Mouse (Mus musculus): Measurements from ENCODE around the gene Zfp668.
"Not testable (repeated sequence)": the region's sequence is repeated elsewhere in the genome, so short reads cannot be mapped to it uniquely, and the experiment has no call there.

Gene Zfp668

DNA sequence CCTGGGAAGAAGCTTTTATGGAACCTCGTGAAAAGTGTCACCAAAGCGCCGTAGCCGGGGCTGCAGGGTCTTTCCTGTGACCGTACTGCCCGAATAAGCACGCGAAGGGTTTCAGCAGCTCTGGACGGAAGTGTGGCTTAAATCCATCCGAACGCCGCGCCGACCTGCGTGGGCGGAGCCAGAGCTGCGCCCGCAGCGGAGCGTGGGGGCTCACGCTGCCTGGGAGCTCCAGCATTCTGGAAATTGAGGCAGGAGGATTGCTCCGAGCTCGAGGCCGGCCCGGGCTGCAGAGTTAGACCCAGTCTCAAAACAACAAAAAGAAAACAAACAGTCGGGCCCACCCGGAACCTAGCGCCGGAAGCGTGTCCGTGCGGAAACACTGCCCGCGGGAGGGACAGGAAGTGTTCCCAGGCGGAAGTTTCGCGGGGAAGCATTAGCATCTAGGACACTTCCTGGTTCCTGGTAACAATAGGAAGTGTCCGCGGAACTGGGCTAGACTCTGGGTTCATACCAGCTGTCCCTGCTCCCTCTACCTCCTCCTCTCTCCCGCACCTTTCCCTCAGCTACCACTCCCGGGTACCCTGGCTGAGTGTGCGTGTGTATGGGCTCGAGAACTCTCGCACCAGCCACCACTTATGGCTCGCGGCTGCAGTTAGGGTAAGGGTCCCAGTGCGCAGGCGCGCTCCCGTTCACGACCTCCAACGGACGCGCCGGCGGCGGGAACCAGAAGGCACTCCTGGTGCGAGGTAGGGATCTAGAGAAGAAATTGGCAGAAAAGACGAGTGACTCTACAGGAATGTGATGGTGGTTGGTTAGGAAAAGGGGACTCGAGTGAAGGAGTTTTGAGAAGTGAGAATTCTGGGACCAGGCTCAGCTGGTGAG lies at the start of gene Zfp668:
TSS of gene Zfp668 (minus strand) at position 362 of the 882 bp plus-strand sequence.
- DNase-seq (ENCODE audit: low spot score) = peak; percentile 59

DNA sequence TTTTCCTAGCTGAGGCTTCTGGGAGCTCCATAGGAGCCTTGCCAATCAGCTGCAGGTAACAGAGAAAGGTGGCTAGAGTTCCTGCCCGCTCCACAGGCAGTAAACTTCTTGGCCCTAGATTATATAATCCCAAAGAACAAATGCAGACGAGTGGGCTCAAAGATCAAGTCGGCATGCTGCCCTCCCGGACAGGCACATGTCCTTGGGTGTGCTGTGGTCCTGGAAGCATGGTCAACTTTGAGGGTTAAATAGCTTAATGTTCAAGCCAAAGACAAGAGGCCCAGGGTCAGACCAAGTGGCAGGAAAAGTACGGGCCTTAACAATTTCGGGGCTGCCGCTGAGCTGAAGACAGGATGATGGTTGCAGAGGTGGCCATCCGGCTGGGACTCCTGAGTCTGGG lies 49.4 kb upstream of the Zfp668 start:
- no peak for DNase-seq (ENCODE audit: low spot score)

DNA sequence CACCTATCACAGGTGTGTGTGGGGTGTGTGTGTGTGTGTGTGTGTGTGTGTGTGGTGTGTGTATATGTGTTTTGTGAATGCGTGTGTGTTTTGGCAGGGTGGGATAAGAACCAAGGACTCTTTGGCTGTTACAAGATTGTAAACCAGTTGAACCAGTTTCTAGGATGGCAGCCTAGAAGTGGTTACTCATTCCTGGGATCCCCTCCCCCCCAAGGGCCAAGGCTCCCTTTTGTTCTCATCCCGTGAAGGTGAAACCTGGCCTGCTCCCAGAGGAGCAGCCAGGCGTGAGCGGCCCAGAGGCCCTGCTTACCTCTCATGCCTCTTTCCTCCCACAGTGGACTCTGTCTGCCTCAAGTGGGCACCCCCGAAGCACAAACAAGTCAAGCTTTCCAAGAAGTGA lies 48.6 kb upstream of the Zfp668 start:
- no peak for DNase-seq (ENCODE audit: low spot score)

DNA sequence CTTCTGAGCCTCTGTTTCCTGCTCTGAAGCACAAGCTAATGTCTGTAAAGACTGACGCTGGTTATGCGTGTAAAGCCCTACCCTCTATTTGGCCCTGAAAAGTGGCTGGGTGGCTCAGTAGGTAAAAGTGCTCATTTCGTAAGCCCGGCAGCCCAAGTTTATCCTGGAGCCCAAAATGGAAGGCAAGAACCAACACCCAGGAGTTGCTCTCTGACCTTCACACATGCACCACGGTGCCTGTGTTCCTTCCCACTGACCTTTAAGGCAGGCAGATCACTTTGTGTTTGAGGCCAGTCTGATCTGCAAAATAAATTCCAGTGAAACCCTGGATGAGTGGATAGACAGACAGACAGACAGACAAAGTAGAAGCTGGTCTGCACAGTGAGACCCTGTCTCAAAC lies 47.1 kb upstream of the Zfp668 start:
- DNase-seq (ENCODE audit: low spot score) = no peak

- DNase-seq (ENCODE audit: low spot score) = no peak
Observed at GRCm38 (mm10) chr7:127922451-127923275, 46.0 kb upstream of the Zfp668 start.

DNA sequence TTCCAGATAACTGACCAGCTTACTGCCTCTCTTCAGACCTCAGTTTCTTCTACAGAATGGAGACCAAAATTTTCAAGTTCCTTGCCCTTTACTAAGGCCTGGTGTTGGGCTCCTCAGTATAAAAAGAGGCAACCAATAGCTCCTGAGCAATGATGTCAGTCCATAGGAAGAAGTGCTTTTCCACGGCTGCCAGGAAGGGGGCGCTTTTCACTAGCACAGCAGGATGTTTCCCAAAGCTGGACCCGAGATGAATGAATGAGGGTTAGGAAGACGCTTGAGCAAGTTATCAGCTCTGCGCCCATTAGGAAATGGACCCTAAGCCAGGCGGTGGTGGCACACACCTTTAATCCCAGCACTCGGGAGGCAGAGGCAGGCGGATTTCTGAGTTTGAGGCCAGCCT lies 44.9 kb upstream of the Zfp668 start:
- no peak for DNase-seq (ENCODE audit: low spot score)

DNA sequence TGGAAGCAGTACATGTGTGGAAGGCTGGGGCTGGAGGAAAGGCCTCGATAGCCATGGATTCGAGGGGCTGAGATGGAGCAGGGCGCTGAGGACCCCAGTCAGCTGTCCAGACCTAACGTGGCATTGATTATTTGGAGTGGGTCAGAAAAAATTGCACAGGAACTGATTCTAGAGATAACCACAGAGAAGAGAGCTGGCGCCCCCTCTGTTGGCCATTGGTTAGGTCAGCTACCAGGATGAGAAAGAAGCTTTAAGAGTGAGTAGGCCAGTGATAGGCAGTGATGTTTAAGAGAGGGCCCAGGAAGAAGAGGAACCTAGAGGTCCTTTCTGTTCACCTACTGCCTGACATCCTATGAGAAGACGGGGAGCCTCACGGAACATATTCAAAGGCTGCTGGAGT lies 42.7 kb upstream of the Zfp668 start:
- DNase-seq (ENCODE audit: low spot score) = no peak

- no peak for DNase-seq (ENCODE audit: low spot score)
Observed at GRCm38 (mm10) chr7:127918203-127918602, 41.6 kb upstream of the Zfp668 start.

GRCm38 (mm10) chr7:127915293-127915692 lies 38.7 kb upstream of the Zfp668 start:
- no peak for DNase-seq (ENCODE audit: low spot score)

- DNase-seq (ENCODE audit: low spot score) = no peak
Observed at GRCm38 (mm10) chr7:127912938-127913337, 36.3 kb upstream of the Zfp668 start.

- peak; percentile 47 for DNase-seq (ENCODE audit: low spot score)
Observed at GRCm38 (mm10) chr7:127912190-127912871, 35.7 kb upstream of the Zfp668 start, which contains the start of gene Kat8. TSS of gene Kat8 (plus strand) at chr7:127912516.

- no peak for DNase-seq (ENCODE audit: low spot score)
Observed at GRCm38 (mm10) chr7:127908656-127909055, 32.0 kb upstream of the Zfp668 start.

- no peak for DNase-seq (ENCODE audit: low spot score)
Observed at GRCm38 (mm10) chr7:127907939-127908338, 31.3 kb upstream of the Zfp668 start.

- DNase-seq (ENCODE audit: low spot score) = peak; percentile 33
Observed at GRCm38 (mm10) chr7:127903971-127904796, 27.6 kb upstream of the Zfp668 start, which contains the start of gene Bckdk. TSS of gene Bckdk (plus strand) at chr7:127904082.

- no peak for DNase-seq (ENCODE audit: low spot score)
Observed at GRCm38 (mm10) chr7:127901772-127902171, 25.1 kb upstream of the Zfp668 start.

DNA sequence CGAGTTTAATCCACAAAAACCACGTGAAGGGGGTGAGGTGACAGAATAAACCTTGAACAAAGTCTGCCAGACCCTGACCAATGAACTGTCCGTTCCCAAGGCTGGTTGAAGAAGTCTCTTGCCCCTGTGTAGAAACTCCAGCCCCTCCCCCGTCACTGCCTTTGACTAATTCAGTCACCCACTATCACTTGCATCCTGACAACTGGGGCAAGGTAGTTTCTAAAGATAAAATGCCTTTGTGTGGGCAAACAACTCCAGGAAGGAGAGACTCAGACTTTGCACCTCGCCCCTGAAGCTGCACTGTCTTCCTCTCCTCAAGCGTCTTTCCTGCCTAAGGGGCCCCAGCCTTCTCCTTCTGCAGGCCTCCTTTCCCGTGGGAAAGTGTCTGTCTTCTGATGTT lies 23.4 kb upstream of the Zfp668 start:
- DNase-seq (ENCODE audit: low spot score) = no peak

DNA sequence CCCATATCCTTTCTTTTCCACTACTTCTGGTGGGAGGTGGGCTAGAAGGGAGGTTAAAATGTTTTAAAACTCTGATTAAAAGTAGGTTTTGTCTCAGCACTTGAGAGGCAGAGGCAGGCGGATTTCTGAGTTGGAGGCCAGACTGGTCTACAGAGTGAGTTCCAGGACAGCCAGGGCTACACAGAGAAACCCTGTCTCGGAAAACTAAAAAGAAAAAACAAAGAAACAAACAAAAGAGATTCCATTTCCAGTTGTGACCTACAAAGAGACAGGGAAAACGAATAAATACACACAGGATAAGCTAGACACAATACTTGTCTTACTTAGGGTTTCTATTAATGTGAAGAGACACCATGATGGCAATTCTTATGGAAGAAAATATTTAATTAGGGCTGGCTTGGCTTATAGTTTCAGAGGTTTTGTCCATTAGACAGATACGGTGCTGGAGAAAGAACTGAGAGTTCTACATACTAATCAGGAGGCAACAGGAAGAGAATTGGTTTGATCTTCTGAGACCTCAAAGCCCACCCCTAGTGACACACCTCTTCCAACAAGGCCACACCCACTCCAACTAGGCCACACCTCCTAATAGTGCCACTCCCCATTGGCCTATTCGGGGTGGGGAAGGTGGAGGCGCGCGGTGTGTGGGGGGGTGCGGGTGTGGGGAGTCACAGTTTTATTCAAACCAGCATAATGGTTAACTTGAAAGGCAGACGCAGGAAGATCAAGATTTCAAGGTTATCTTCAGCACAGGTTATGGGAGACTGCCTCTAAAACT lies 21.7 kb upstream of the Zfp668 start:
- no peak for DNase-seq (ENCODE audit: low spot score)

- no peak for DNase-seq (ENCODE audit: low spot score)
Observed at GRCm38 (mm10) chr7:127897542-127897941, 20.9 kb upstream of the Zfp668 start.

DNA sequence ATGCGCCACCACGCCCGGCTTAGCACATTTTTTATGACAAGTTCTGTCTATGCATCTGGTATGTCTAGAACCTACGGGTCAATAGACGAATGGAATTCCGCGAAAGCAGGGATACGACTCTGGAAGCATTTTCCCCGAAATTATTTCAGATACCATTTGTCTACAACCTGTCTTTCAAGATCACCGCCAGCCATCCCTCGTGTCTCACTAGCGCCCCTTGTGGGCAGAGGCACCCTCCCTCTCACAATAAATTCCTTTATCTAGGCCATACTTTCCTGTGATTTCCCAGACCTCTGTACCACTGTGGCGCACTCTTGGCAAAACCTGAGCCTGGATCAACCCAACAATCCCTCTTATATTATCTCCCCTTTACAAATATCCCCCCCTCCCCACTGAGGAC lies 19.8 kb upstream of the Zfp668 start:
- DNase-seq (ENCODE audit: low spot score) = no peak

GRCm38 (mm10) chr7:127895891-127896290 lies 19.3 kb upstream of the Zfp668 start:
- DNase-seq (ENCODE audit: low spot score) = not testable (repeated sequence)

- peak; percentile 84 for DNase-seq (ENCODE audit: low spot score)
Observed at GRCm38 (mm10) chr7:127895442-127895841, 18.8 kb upstream of the Zfp668 start, which contains the start of the genes Gm21974 and Vkorc1. TSS of gene Gm21974 (minus strand) at chr7:127895454. TSS of gene Vkorc1 (minus strand) at chr7:127895617.
